Mouse (Mus musculus): ENCODE results near the gene Srrm3. TPM values are rescaled to one million over a fixed set of nuclear protein-coding genes. Genes with fewer than 3 reads are reported as not detected.

Gene Srrm3
- total and polyA plus RNA-seq, 2 experiments = not detected

DNA sequence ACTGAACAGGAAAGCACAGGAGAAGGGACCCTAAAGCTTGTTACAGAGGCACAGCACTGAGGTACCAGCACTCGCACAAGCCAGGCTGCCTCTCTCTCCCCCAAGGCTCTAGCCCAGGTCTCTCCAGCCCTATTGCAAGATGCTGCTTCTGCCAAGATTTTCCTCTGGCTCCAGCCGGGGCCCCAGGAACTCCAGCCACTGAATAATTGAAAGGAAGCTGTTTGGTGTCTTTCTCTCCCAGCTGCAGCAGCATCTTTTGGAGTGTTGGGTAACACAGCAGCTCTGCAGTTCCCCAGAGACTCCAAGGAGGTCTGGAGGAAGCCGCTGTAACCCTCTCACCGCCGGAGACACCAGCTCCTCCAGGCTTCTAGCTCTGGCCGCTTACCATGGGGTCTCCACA lies 19.5 kb downstream of the Srrm3 start:
- Histone ChIP-seq H3K79me2 (ENCODE audit: control insufficient read depth, insufficient read depth, low read length) (no peaks in the 10 kb centered on the region), H3K4me3 (ENCODE audit: insufficient read depth, low read depth, low read length) (no peak overlapping the region), H3K27ac (replicated peaks; ENCODE audit: insufficient read depth, low read depth, low read length) (no peak overlapping the region), H3K27me3 (ENCODE audit: control insufficient read depth, insufficient read depth, low read length) (no peaks in the 10 kb centered on the region), H3K4me1 (ENCODE audit: control insufficient read depth, insufficient read depth, low read length) (no peaks in the 10 kb centered on the region), H3K36me3 (ENCODE audit: control insufficient read depth, insufficient read depth, low read length) (no peaks in the 10 kb centered on the region), H3K9ac (ENCODE audit: low read depth, low read length) (no peak overlapping the region)
- WGBS = 47% methylated on average over 6 of the region's 6 CpGs
- DNase-seq (ENCODE audit: extremely low read depth, low read depth, low spot score) = no peak
- no peak for TF ChIP-seq CTCF (IDR thresholded peaks at IDR 0.05; ENCODE audit: low read depth, low read length)
- TF ChIP-seq POLR2A (IDR thresholded peaks at IDR 0.05; ENCODE audit: extremely low read depth, insufficient read depth, low read length) = no peak

DNA sequence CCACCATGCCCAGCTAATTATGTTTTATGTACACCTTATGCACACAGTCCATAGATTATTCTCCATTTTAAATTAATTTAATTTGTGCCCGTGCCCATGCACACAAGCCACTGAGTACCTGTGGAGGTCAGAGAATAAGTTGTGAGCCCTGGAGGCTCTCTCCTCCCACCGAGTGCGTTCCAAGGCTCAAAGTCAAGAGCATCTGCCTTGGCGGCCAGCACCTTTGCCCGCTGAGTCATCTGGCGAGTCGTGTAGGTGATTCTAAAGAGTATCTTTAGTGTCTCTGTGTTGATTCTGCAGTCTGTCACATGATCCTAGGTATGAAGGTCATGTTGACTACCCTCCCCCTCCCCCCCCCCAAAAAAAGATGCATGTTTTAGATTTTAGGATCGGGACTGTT lies 22.7 kb downstream of the Srrm3 start:
- no peak for TF ChIP-seq POLR2A (IDR thresholded peaks at IDR 0.05; ENCODE audit: extremely low read depth, insufficient read depth, low read length)
- TF ChIP-seq CTCF (IDR thresholded peaks at IDR 0.05; ENCODE audit: low read depth, low read length) = no peak
- DNase-seq (ENCODE audit: extremely low read depth, low read depth, low spot score) = no peak
- Histone ChIP-seq H3K36me3 (ENCODE audit: control insufficient read depth, insufficient read depth, low read length) (no peaks in the 10 kb centered on the region), H3K4me1 (ENCODE audit: control insufficient read depth, insufficient read depth, low read length) (no peaks in the 10 kb centered on the region), H3K27me3 (ENCODE audit: control insufficient read depth, insufficient read depth, low read length) (no peaks in the 10 kb centered on the region; the same call in 1 of the 2 replicates), H3K27ac (replicated peaks; ENCODE audit: insufficient read depth, low read depth, low read length) (no peak overlapping the region), H3K4me3 (ENCODE audit: insufficient read depth, low read depth, low read length) (no peak overlapping the region), H3K79me2 (ENCODE audit: control insufficient read depth, insufficient read depth, low read length) (no peaks in the 10 kb centered on the region), H3K9ac (ENCODE audit: low read depth, low read length) (no peak overlapping the region)
- WGBS = 75% methylated on average over 8 of the region's 8 CpGs

DNA sequence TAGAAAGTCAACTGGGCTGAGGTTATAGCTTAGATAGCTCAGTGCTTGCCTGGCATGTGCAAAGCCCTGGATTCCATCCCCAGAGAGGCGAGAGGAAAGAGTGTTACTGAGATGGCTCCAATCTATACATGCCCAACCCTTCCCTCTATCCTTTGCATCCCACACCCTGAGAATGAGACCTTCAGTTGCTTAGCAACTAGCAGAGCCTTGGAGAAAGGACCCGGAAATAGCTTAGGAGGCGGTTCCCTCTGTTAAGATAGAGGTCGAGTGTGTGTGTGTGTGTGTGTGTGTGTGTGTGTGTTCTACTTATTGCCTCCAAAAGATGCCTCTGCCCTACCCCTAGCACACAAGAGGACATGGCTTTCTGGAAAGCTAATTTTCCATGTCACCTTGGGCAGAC lies 26.0 kb downstream of the Srrm3 start:
- Histone ChIP-seq H3K4me3 (ENCODE audit: insufficient read depth, low read depth, low read length) (no peak overlapping the region), H3K27ac (replicated peaks; ENCODE audit: insufficient read depth, low read depth, low read length) (no peak overlapping the region), H3K79me2 (ENCODE audit: control insufficient read depth, insufficient read depth, low read length) (no peaks in the 10 kb centered on the region), H3K4me1 (ENCODE audit: control insufficient read depth, insufficient read depth, low read length) (peaks cover 2% of the 10 kb centered on the region; the same call in 1 of the 2 replicates), H3K9ac (ENCODE audit: low read depth, low read length) (no peak overlapping the region), H3K36me3 (ENCODE audit: control insufficient read depth, insufficient read depth, low read length) (no peaks in the 10 kb centered on the region), H3K27me3 (ENCODE audit: control insufficient read depth, insufficient read depth, low read length) (peaks cover 7% of the 10 kb centered on the region)
- no peak for DNase-seq (ENCODE audit: extremely low read depth, low read depth, low spot score)
- TF ChIP-seq CTCF (IDR thresholded peaks at IDR 0.05; ENCODE audit: low read depth, low read length) = no peak
- WGBS = 23% methylated on average over 4 of the region's 4 CpGs

DNA sequence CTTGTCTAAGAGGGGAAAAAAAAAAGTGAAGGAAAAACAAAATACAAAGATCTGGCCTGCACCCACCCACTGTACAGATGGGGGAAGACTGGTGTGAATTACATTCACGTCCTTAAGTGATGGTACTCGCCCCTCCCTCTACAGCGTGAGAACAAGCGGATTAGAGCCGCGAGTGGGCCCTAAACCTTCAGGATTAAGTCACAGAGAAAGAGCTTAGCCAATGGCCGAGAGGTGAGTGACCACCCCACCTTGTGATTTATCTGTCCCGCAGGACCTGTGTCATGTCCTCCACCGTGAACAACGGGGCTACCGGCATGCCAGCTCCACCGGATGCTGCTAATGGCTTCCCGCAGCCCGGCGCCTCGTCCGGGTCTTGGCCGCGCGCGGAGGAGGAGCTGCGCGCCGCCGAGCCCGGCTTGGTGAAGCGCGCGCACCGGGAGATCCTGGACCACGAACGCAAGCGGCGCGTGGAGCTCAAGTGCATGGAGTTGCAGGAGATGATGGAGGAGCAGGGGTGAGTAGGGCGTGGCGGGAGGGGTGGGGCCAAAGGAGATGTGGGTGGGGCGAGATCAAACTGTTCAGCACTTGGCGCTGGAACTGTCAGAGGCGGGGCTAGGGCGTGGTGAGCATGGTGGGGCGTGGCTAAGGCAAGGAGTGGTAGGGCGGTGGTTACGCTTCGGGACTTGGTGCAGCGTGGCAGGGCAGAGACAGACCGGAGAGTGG lies 28.2 kb downstream of the Srrm3 start:
- no peak overlapping the region for H3K27ac ChIP-seq (replicated peaks; ENCODE audit: insufficient read depth, low read depth, low read length)
- no peaks in the 10 kb centered on the region for H3K36me3 ChIP-seq (ENCODE audit: control insufficient read depth, insufficient read depth, low read length)
- H3K4me3 ChIP-seq (ENCODE audit: insufficient read depth, low read depth, low read length) = peak overlapping the region; percentile 3; the same call in 1 of the 2 replicates
- peaks cover 2% of the 10 kb centered on the region; the same call in 1 of the 2 replicates for H3K4me1 ChIP-seq (ENCODE audit: control insufficient read depth, insufficient read depth, low read length)
- H3K79me2 ChIP-seq (ENCODE audit: control insufficient read depth, insufficient read depth, low read length) = no peaks in the 10 kb centered on the region
- WGBS = 4% methylated on average over 47 of the region's 47 CpGs
- no peak overlapping the region for H3K9ac ChIP-seq (ENCODE audit: low read depth, low read length)
- TF ChIP-seq POLR2A (IDR thresholded peaks at IDR 0.05; ENCODE audit: extremely low read depth, insufficient read depth, low read length) = no peak
- TF ChIP-seq CTCF (IDR thresholded peaks at IDR 0.05; ENCODE audit: low read depth, low read length) = no peak
- DNase-seq (ENCODE audit: extremely low read depth, low read depth, low spot score) = no peak
- H3K27me3 ChIP-seq (ENCODE audit: control insufficient read depth, insufficient read depth, low read length) = peaks cover 7% of the 10 kb centered on the region

DNA sequence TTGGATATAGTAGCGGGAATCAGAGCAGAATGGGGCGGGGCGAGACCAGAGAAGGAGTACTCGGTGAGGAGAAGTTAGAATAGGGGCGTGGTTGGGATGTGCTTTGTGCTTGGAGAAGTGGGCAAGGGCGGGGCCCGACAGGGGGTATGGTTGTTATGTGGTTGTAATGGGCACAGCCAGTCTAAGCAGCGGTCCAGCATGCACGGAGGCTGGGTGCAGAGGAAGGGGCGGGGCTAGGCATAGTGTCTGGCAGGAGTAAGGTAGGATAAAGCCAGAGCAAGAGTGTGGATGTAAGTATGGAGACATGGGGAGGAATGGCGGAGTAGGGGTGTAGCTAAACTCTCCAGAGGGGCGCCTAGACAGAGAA lies 28.8 kb downstream of the Srrm3 start:
- H3K4me3 ChIP-seq (ENCODE audit: insufficient read depth, low read depth, low read length) = no peak overlapping the region
- 4% methylated on average over 12 of the region's 12 CpGs for WGBS
- no peak for DNase-seq (ENCODE audit: extremely low read depth, low read depth, low spot score)
- H3K27ac ChIP-seq (replicated peaks; ENCODE audit: insufficient read depth, low read depth, low read length) = no peak overlapping the region
- H3K27me3 ChIP-seq (ENCODE audit: control insufficient read depth, insufficient read depth, low read length) = peaks cover 7% of the 10 kb centered on the region
- H3K79me2 ChIP-seq (ENCODE audit: control insufficient read depth, insufficient read depth, low read length) = no peaks in the 10 kb centered on the region
- H3K36me3 ChIP-seq (ENCODE audit: control insufficient read depth, insufficient read depth, low read length) = no peaks in the 10 kb centered on the region
- H3K4me1 ChIP-seq (ENCODE audit: control insufficient read depth, insufficient read depth, low read length) = peaks cover 2% of the 10 kb centered on the region; the same call in 1 of the 2 replicates
- H3K9ac ChIP-seq (ENCODE audit: low read depth, low read length) = no peak overlapping the region
- TF ChIP-seq CTCF (IDR thresholded peaks at IDR 0.05; ENCODE audit: low read depth, low read length) (no peak), POLR2A (IDR thresholded peaks at IDR 0.05; ENCODE audit: extremely low read depth, insufficient read depth, low read length) (no peak)

DNA sequence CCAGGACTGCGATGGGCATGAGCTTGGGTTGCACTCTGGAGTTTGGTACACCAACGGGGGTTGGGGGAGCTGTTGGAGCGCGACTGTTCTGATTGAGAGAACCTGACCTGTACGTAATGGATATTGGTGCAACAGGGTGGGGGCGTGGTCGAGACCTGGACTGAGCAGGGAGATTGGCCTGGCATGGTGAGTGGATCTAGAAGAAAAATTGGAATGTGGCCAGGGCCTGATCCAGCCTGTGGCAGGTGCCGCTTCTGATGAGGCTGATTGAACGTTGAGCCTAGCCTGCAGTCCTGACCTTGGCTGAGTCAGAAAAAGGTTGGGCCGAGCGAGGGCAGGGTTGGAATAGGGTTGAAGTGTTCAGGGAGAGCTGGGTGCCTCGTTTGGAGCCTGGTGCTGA lies 29.3 kb downstream of the Srrm3 start:
- H3K4me1 ChIP-seq (ENCODE audit: control insufficient read depth, insufficient read depth, low read length) = peaks cover 2% of the 10 kb centered on the region; the same call in 1 of the 2 replicates
- H3K27ac ChIP-seq (replicated peaks; ENCODE audit: insufficient read depth, low read depth, low read length) = no peak overlapping the region
- 20% methylated on average over 12 of the region's 12 CpGs for WGBS
- H3K79me2 ChIP-seq (ENCODE audit: control insufficient read depth, insufficient read depth, low read length) = no peaks in the 10 kb centered on the region
- H3K36me3 ChIP-seq (ENCODE audit: control insufficient read depth, insufficient read depth, low read length) = no peaks in the 10 kb centered on the region
- no peak for DNase-seq (ENCODE audit: extremely low read depth, low read depth, low spot score)
- H3K9ac ChIP-seq (ENCODE audit: low read depth, low read length) = no peak overlapping the region
- no peak for TF ChIP-seq POLR2A (IDR thresholded peaks at IDR 0.05; ENCODE audit: extremely low read depth, insufficient read depth, low read length)
- TF ChIP-seq CTCF (IDR thresholded peaks at IDR 0.05; ENCODE audit: low read depth, low read length) = no peak
- peaks cover 7% of the 10 kb centered on the region for H3K27me3 ChIP-seq (ENCODE audit: control insufficient read depth, insufficient read depth, low read length)
- no peak overlapping the region for H3K4me3 ChIP-seq (ENCODE audit: insufficient read depth, low read depth, low read length)
